Mouse (Mus musculus): ENCODE data around the gene Slc35b1. TPM values are rescaled to one million over a fixed set of nuclear protein-coding genes. Genes with fewer than 3 reads are reported as not detected.

Gene Slc35b1
- polyA plus RNA-seq, 1 experiment from 2014 or later, result 125 TPM

- Histone ChIP-seq H3K27ac (no peak overlapping the region), H3K36me3 (peaks cover 6% of the 10 kb centered on the region; the same call in 1 of the 2 replicates), H3K4me2 (no peak overlapping the region), H3K9ac (replicated peaks) (no peak overlapping the region), H3K27me3 (no peaks in the 10 kb centered on the region), H3K9me3 (no peaks in the 10 kb centered on the region), H3K4me3 (replicated peaks) (no peak overlapping the region), H3K4me1 (replicated peaks) (no peaks in the 10 kb centered on the region)
- 89% methylated on average over 2 of the region's 2 CpGs for WGBS
- ATAC-seq (ENCODE audit: insufficient number of reproducible peaks, insufficient read depth, low FRiP score, low TSS enrichment, low read depth), result no peak
Observed at GRCm38 (mm10) chr11:95432194-95432593, 47.7 kb downstream of the Slc35b1 start.

Other genes with a start within 250 kb of the Slc35b1 start
- gene Dlx4, start 238.4 kb upstream of the Slc35b1 start, polyA plus RNA-seq (2016; fragmentation: Nextera tagmentation; extraction: Ambion mirVana), result 1.4 and 1.9 TPM in 2 replicates
- not detected in 2 replicates for gene Tac4, start 123.2 kb upstream of the Slc35b1 start, polyA plus RNA-seq (2016; fragmentation: Nextera tagmentation; extraction: Ambion mirVana)
- gene Kat7, start 74.4 kb upstream of the Slc35b1 start, polyA plus RNA-seq (2016; fragmentation: Nextera tagmentation; extraction: Ambion mirVana), result 77.7 and 79.4 TPM in 2 replicates
- 19.2 and 20.9 TPM in 2 replicates for gene Fam117a, start 47.7 kb upstream of the Slc35b1 start, polyA plus RNA-seq (2016; fragmentation: Nextera tagmentation; extraction: Ambion mirVana)
- gene Spop, start 29.4 kb downstream of the Slc35b1 start, polyA plus RNA-seq (2016; fragmentation: Nextera tagmentation; extraction: Ambion mirVana), result 157 TPM in 2 replicates
- 2.5 and 2.6 TPM in 2 replicates for gene Nxph3, start 129.9 kb downstream of the Slc35b1 start, polyA plus RNA-seq (2016; fragmentation: Nextera tagmentation; extraction: Ambion mirVana)
- gene Ngfr, start 203.0 kb downstream of the Slc35b1 start, polyA plus RNA-seq (2016; fragmentation: Nextera tagmentation; extraction: Ambion mirVana), result 24.3 and 26.7 TPM in 2 replicates

All from limb, embryonic 12.5 days (tissue).